Mouse (Mus musculus) erythroblast, embryonic 14.5 days (primary cell): ENCODE measurements around the gene Rptor. TPM values are rescaled to one million over a fixed set of nuclear protein-coding genes. Genes with fewer than 3 reads are reported as not detected.

Experiments
- H3K27me3 ChIP-seq: 2 replicates; pipeline ENCODE4 v1.6.1; 2012; ENCODE audit warnings: inconsistent platforms; ENCODE audit not compliant: control insufficient read depth
- H3K36me3 ChIP-seq: 2 replicates; pipeline ENCODE4 v1.6.1; 2012; ENCODE audit warnings: mild to moderate bottlenecking, inconsistent platforms; ENCODE audit not compliant: control insufficient read depth
- H3K4me1 ChIP-seq: 2 replicates; pipeline ENCODE4 v1.6.1; 2012; ENCODE audit warnings: inconsistent platforms; ENCODE audit not compliant: control insufficient read depth
- H3K4me3 ChIP-seq: replicated peaks from 2 replicates; pipeline ENCODE3; 2012; ENCODE audit warnings: moderate library complexity, mild to moderate bottlenecking, inconsistent platforms
- H3K9me3 ChIP-seq: 2 replicates; pipeline ENCODE4 v1.6.1; 2012; ENCODE audit warnings: low read length, inconsistent platforms, mixed read lengths; ENCODE audit not compliant: control insufficient read depth
- GATA1 ChIP-seq: IDR thresholded peaks from 2 replicates; pipeline ENCODE4 v1.6.1; 2012; ENCODE audit warnings: low read length, inconsistent platforms, mixed read lengths
- TAL1 ChIP-seq: IDR thresholded peaks from 3 replicates; pipeline ENCODE4 v1.6.1; 2012; ENCODE audit warnings: low read length, inconsistent platforms, mixed read lengths
- polyA plus RNA-seq: library from polyadenylated mRNA; stranded (reverse); fragments of >175 nt; gene quantifications from 2 replicates; pipeline ENCODE4 v1.2.3, GENCODE M21; 2012

Rptor gene
- polyA plus RNA-seq, 1 experiment, result 1.5 TPM

GRCm38 (mm10) chr11:119672041-119672440, 69.3 kb downstream of the Rptor start:
- Histone ChIP-seq H3K36me3 (peaks cover 30% of the 10 kb centered on the region), H3K9me3 (peaks cover 3% of the 10 kb centered on the region; the same call in 1 of the 2 replicates), H3K27me3 (no peaks in the 10 kb centered on the region), H3K4me3 (peak overlapping the region; percentile 65), H3K4me1 (peaks cover 66% of the 10 kb centered on the region)
- TF ChIP-seq TAL1 (no peak), GATA1 (no peak)

DNA sequence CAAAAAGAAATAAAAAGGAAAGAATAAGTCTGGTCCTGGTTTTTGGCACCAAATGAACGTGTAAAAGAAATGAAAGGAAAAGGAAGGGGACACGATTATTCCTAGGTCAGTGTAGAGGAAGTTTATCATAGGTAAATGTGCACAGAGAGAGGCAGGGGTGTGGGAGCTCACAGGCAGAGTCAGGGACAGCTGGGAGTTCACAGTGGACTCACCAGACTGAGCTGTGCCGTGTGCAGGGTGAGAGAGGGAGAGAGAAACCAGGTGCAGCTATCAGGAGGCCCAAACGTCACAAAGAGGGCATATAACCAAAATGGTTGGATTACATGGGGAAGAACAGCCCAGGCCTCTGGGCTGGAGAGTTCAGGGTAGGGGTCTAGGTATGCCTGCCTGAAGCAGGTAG, 70.1 kb downstream of the Rptor start:
- H3K27me3 ChIP-seq, result no peaks in the 10 kb centered on the region
- H3K36me3 ChIP-seq, result peaks cover 35% of the 10 kb centered on the region
- H3K9me3 ChIP-seq, result peaks cover 3% of the 10 kb centered on the region; the same call in 1 of the 2 replicates
- H3K4me1 ChIP-seq, result peaks cover 68% of the 10 kb centered on the region
- TF ChIP-seq TAL1 (no peak), GATA1 (no peak)
- H3K4me3 ChIP-seq, result peak overlapping the region; percentile 65

GRCm38 (mm10) chr11:119674835-119675234, 72.1 kb downstream of the Rptor start:
- H3K36me3 ChIP-seq, result peaks cover 48% of the 10 kb centered on the region
- TF ChIP-seq TAL1, result no peak
- TF ChIP-seq GATA1, result no peak
- peaks cover 3% of the 10 kb centered on the region; the same call in 1 of the 2 replicates for H3K9me3 ChIP-seq
- H3K4me1 ChIP-seq, result peaks cover 59% of the 10 kb centered on the region
- no peak overlapping the region for H3K4me3 ChIP-seq
- no peaks in the 10 kb centered on the region for H3K27me3 ChIP-seq

GRCm38 (mm10) chr11:119675546-119675945, 72.8 kb downstream of the Rptor start:
- Histone ChIP-seq H3K9me3 (peaks cover 3% of the 10 kb centered on the region; the same call in 1 of the 2 replicates), H3K4me1 (peaks cover 52% of the 10 kb centered on the region), H3K27me3 (no peaks in the 10 kb centered on the region), H3K36me3 (peaks cover 50% of the 10 kb centered on the region), H3K4me3 (no peak overlapping the region)
- TF ChIP-seq GATA1, result no peak
- no peak for TF ChIP-seq TAL1

DNA sequence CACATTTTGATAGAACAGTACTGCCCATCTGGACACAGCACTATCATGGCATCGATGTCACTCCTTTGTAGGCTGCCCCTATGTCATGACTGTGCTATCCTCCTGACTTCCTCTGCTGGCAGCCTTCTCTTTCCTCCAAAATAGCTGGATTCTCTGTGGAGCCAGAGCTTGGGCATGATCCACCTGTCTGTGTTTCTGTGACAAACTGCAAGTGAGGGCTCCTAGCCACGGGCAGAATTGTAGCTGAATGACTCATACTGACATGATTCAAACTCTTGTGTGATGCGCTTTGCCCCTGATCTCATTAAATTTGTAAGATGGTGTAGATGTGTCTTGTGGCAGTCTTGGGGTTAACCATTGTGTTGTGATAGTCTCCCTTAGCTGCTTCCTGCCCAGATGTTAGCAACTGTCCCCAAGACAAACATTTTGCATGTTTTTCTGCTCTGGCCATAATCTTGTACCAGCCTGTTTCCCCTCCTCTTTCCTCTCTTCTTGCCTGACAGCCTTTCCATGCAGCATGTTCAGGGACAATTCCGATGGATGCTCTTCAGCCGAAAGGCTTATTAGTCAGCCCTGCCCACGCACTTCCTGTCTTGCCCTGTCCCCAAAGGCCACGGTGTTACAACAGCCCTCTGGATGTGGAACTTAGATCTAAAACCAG, 74.2 kb downstream of the Rptor start:
- Histone ChIP-seq H3K4me1 (peaks cover 40% of the 10 kb centered on the region), H3K4me3 (no peak overlapping the region), H3K36me3 (peaks cover 50% of the 10 kb centered on the region), H3K9me3 (peaks cover 3% of the 10 kb centered on the region; the same call in 1 of the 2 replicates), H3K27me3 (no peaks in the 10 kb centered on the region)
- TF ChIP-seq GATA1, result no peak
- TF ChIP-seq TAL1, result no peak

DNA sequence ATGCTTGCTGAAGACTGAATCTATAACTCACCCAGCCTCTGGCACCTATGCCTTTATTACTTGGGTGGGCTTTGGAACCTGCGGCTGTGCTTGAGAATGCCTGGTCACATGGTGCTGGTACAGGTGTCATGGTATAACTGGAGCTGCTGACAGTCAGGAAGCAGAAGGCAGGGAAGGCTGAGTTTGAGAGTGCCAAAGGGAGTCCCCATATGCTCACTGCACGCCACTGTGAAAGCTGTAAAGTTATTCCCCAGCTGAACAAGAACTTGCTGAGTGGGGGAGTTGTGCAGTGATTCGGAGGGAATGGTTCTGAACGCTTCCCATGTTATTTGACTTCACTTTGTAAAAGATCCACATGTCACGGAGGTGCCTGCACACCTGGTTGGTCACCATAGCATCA, 75.7 kb downstream of the Rptor start:
- Histone ChIP-seq H3K9me3 (peaks cover 3% of the 10 kb centered on the region; the same call in 1 of the 2 replicates), H3K27me3 (no peaks in the 10 kb centered on the region), H3K36me3 (peaks cover 48% of the 10 kb centered on the region), H3K4me3 (no peak overlapping the region), H3K4me1 (peaks cover 32% of the 10 kb centered on the region)
- TF ChIP-seq GATA1, result no peak
- no peak for TF ChIP-seq TAL1

GRCm38 (mm10) chr11:119680735-119681134, 78.0 kb downstream of the Rptor start:
- Histone ChIP-seq H3K4me3 (no peak overlapping the region), H3K27me3 (no peaks in the 10 kb centered on the region), H3K9me3 (no peaks in the 10 kb centered on the region), H3K36me3 (peaks cover 44% of the 10 kb centered on the region), H3K4me1 (peaks cover 43% of the 10 kb centered on the region)
- TF ChIP-seq TAL1 (no peak), GATA1 (no peak)

- H3K4me1 ChIP-seq, result peaks cover 34% of the 10 kb centered on the region
- H3K36me3 ChIP-seq, result peaks cover 38% of the 10 kb centered on the region
- H3K27me3 ChIP-seq, result no peaks in the 10 kb centered on the region
- no peak overlapping the region for H3K4me3 ChIP-seq
- H3K9me3 ChIP-seq, result no peaks in the 10 kb centered on the region
- TF ChIP-seq TAL1 (no peak), GATA1 (no peak)
Measured at GRCm38 (mm10) chr11:119682285-119682684, 79.6 kb downstream of the Rptor start.

DNA sequence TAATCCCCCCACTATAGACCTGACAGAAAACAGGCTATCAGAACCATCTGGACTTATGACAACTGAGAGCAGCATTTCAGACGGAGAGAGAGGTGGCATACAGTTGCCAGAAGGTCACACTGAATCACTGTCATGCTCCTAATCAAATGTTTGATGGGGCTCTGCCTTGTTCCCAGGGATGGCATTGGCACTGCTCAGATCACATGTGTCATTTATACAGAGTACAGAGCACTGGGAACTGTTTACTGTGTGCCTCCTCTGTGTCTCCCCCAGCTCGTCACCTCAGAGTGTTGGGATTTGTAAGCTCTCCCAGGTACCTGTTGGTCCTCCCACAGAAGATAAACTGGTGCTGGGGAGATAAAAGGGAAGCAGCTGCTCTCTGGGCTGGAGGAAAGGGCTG, 81.1 kb downstream of the Rptor start:
- Histone ChIP-seq H3K27me3 (no peaks in the 10 kb centered on the region), H3K4me3 (no peak overlapping the region), H3K9me3 (no peaks in the 10 kb centered on the region), H3K4me1 (peaks cover 26% of the 10 kb centered on the region), H3K36me3 (peaks cover 32% of the 10 kb centered on the region)
- TF ChIP-seq TAL1 (no peak), GATA1 (no peak)

DNA sequence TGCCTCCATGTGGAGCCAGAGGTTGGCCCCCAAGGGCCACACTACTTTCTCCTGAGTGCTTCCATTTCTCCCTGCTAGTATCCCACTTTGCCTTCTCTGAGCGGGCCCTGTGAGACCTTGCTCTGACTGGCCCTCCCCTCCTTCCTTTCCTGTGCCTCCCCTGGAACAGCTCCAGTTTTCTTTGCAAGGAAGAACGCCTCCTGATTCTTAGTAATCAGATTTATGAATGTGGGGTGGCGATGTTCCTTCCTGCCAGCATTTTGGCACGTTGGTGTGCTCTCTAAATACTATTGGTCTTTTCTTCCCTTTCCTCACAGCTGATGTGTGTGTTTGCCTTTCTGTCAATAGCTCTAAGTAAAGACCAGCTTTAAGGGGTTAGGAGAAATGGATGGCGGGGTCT, 82.8 kb downstream of the Rptor start:
- Histone ChIP-seq H3K4me3 (no peak overlapping the region), H3K27me3 (no peaks in the 10 kb centered on the region), H3K36me3 (peaks cover 32% of the 10 kb centered on the region), H3K4me1 (peaks cover 26% of the 10 kb centered on the region), H3K9me3 (no peaks in the 10 kb centered on the region)
- TF ChIP-seq GATA1 (no peak), TAL1 (no peak)
